Mouse (Mus musculus): ENCODE measurements around the gene Timeless. TPM values are rescaled to one million over a fixed set of nuclear protein-coding genes. Genes with fewer than 3 reads are reported as not detected.
"Not testable (repeated sequence)": the region's sequence is repeated elsewhere in the genome, so short reads cannot be mapped to it uniquely, and the experiment has no call there.

The Timeless gene
- polyA plus RNA-seq, 1 experiment from 2014 or later, result 26.2 TPM

DNA sequence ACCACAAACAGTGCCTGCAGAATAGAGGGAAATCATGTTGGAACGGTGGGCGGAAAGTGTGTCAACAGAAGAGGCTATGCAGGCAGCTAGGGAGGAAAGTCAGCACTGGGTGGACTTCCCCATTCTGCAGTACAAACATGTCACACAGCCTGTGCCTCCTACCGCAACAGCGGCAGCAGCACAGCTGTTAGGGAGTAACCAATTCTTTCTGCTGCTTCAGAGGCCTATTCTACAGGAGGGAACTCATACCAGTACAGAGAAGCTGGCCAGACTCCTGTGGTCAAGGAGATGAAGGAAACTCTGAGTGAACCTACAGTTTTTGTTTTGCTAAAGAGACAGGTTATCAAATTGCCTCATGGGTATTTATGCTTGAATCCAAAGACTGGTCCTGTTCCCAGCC, 27.1 kb downstream of the Timeless start:
- 13% methylated on average over 4 of the region's 4 CpGs for WGBS (ENCODE audit: insufficient replicate concordance)
- 0 out of 2 replicates have a peak, but pooled peaks have one; percentile 20 for ATAC-seq (ENCODE audit: insufficient read depth)
- Histone ChIP-seq H3K36me3 (replicated peaks) (no peaks in the 10 kb centered on the region), H3K4me1 (replicated peaks) (peaks cover 11% of the 10 kb centered on the region), H3K9ac (no peak overlapping the region), H3K27ac (replicated peaks) (peak overlapping the region; percentile 30; the same call in 1 of the 2 replicates), H3K27me3 (no peaks in the 10 kb centered on the region), H3K4me2 (no peak overlapping the region), H3K9me3 (replicated peaks) (no peaks in the 10 kb centered on the region), H3K4me3 (replicated peaks) (no peak overlapping the region)

GRCm38 (mm10) chr10:128259946-128260345, 28.1 kb downstream of the Timeless start:
- no peak overlapping the region for H3K9ac ChIP-seq
- no peak for ATAC-seq (ENCODE audit: insufficient read depth)
- 57% methylated on average over 5 of the region's 5 CpGs for WGBS (ENCODE audit: insufficient replicate concordance)

DNA sequence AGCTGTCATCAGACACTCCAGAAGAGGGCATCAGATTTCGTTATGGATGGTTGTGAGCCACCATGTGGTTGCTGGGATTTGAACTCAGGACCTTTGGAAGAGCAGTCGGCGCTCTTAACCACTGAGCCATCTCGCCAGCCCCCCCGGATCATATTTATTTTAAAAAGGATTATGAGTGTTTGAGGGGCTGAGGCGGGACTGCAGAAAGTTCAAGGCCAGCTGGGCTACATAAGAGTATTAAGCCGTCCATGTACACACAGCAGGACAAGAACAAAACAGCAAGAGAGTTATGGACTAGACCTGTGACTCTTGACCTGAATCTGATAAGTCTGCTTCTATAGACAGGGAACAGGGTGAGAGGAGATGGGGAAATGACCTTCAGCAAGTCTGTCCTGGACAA, 28.5 kb downstream of the Timeless start:
- not testable (repeated sequence) for H3K4me1 ChIP-seq (replicated peaks); H3K4me2 ChIP-seq; H3K27ac ChIP-seq (replicated peaks); ATAC-seq (ENCODE audit: insufficient read depth); H3K9me3 ChIP-seq (replicated peaks); H3K4me3 ChIP-seq (replicated peaks); H3K9ac ChIP-seq; H3K36me3 ChIP-seq (replicated peaks); H3K27me3 ChIP-seq
- 77% methylated on average over 7 of the region's 7 CpGs for WGBS (ENCODE audit: insufficient replicate concordance)

More at GRCm38 (mm10) chr10:128259946-128260345, 28.1 kb downstream of the Timeless start:
- Histone ChIP-seq H3K27me3 (no peaks in the 10 kb centered on the region), H3K4me2 (no peak overlapping the region), H3K9me3 (replicated peaks) (no peaks in the 10 kb centered on the region), H3K36me3 (replicated peaks) (no peaks in the 10 kb centered on the region), H3K4me3 (replicated peaks) (no peak overlapping the region), H3K4me1 (replicated peaks) (peaks cover 8% of the 10 kb centered on the region), H3K27ac (replicated peaks) (no peak overlapping the region)

DNA sequence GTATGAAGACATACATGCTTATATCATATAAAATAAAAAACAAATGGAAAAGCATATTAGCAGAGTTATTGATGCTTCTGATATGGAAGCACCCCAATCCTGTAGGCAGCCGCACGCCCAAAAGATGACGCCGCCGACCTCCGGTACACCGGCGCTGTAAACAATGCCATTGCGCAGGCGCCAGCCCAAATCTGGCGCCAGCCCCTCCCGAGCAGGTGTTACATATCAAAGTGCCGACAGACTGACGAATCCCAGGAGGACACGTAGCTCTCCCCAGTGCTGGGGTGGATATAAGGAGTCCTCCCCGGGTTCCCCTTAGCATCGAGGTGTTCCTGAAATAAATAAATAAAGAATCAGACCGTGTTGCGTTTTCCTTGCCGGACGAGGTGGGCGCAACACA, 30.4 kb downstream of the Timeless start:
- 80% methylated on average over 22 of the region's 22 CpGs for WGBS (ENCODE audit: insufficient replicate concordance)
- Histone ChIP-seq H3K27me3 (no peaks in the 10 kb centered on the region), H3K4me3 (replicated peaks) (no peak overlapping the region), H3K36me3 (replicated peaks) (no peaks in the 10 kb centered on the region), H3K4me1 (replicated peaks) (peaks cover 8% of the 10 kb centered on the region), H3K9me3 (replicated peaks) (no peaks in the 10 kb centered on the region), H3K4me2 (no peak overlapping the region), H3K9ac (no peak overlapping the region), H3K27ac (replicated peaks) (no peak overlapping the region)
- ATAC-seq (ENCODE audit: insufficient read depth), result no peak

GRCm38 (mm10) chr10:128263393-128264310, 31.8 kb downstream of the Timeless start:
- Histone ChIP-seq H3K4me1 (replicated peaks) (peaks cover 8% of the 10 kb centered on the region), H3K36me3 (replicated peaks) (no peaks in the 10 kb centered on the region), H3K4me3 (replicated peaks) (no peak overlapping the region), H3K27ac (replicated peaks) (no peak overlapping the region), H3K4me2 (no peak overlapping the region), H3K9me3 (replicated peaks) (no peaks in the 10 kb centered on the region), H3K27me3 (no peaks in the 10 kb centered on the region), H3K9ac (no peak overlapping the region)
- WGBS (ENCODE audit: insufficient replicate concordance), result 66% methylated on average over 6 of the region's 6 CpGs
- no peak for ATAC-seq (ENCODE audit: insufficient read depth)

DNA sequence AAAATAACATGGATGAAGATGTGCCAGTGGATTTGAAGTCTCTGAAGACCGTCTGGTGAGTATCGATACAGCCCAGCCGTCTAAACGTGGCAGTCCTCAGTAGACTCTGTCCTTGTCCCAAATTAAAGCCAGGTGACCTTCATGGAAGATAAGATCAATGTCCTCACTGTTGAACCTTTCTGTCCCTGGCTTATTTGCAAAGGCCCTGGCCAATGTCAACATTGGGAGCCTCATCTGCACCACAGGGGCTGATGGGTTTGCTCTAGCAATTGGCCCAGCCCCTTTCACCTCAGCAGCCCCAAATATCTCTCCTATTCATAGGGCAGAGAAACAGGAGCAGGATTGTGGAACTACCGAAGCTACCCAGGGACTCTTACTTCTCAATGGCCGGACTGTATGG, 36.5 kb downstream of the Timeless start, which contains the start of gene Apof:
Gene Apof, plus strand, starts transcription at position 301 of the 400 bp plus-strand sequence.
- WGBS (ENCODE audit: insufficient replicate concordance), result 70% methylated on average over 6 of the region's 6 CpGs
- Histone ChIP-seq H3K36me3 (replicated peaks) (no peaks in the 10 kb centered on the region), H3K9ac (no peak within 1 kb of the TSS), H3K27ac (replicated peaks) (peak within 1 kb of the TSS; percentile 48), H3K9me3 (replicated peaks) (no peaks in the 10 kb centered on the region), H3K4me3 (replicated peaks) (peak within 1 kb of the TSS; percentile 79), H3K4me1 (replicated peaks) (peaks cover 28% of the 10 kb centered on the region), H3K4me2 (peak within 1 kb of the TSS; percentile 83), H3K27me3 (no peaks in the 10 kb centered on the region)
- ATAC-seq (ENCODE audit: insufficient read depth), result peak; percentile 17

- no peak for ATAC-seq (ENCODE audit: insufficient read depth)
- H3K4me1 ChIP-seq (replicated peaks), result peaks cover 28% of the 10 kb centered on the region
- no peaks in the 10 kb centered on the region for H3K36me3 ChIP-seq (replicated peaks)
- H3K27me3 ChIP-seq, result no peaks in the 10 kb centered on the region
- WGBS (ENCODE audit: insufficient replicate concordance), result 79% methylated on average over 16 of the region's 16 CpGs
- H3K9me3 ChIP-seq (replicated peaks), result no peaks in the 10 kb centered on the region
- H3K4me2 ChIP-seq, result peak overlapping the region; percentile 83
- H3K27ac ChIP-seq (replicated peaks), result peak overlapping the region; percentile 73
- peak overlapping the region; percentile 79 for H3K4me3 ChIP-seq (replicated peaks)
- peak overlapping the region; percentile 59; the same call in 1 of the 2 replicates for H3K9ac ChIP-seq
These were observed 37.5 kb downstream of the Timeless start for GRCm38 (mm10) chr10:128269206-128269910.

DNA sequence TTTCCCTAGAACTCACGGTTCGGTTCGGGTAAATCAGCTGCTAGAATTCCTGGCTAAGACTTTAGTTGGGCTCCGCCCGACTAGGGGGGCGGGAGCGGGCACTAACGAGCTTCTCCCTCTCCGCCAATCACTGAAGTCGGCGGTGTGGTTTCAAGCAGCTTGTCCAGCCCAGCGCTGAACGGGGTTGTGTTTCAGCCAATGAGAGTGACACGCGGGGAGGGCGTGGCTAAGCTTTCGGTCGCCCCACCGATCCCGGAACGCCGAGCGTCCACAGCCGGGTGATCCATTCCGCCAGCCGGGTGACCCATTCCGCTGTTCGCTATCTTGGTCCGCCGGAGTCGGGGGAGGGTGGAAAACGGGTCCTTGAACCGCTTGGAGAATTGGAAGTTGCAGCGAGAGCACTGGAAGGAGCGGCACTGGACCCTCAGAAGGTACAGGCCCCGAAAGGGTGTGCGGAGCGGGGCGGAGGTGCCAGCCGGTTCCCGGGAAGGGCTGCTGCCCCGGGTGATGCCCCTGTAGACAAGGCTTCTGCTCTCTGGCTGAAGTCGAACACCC, 38.5 kb downstream of the Timeless start, which contains the start of gene Stat2:
Gene Stat2, plus strand, starts transcription at position 273 of the 555 bp plus-strand sequence.
- H3K27me3 ChIP-seq, result no peaks in the 10 kb centered on the region
- WGBS (ENCODE audit: insufficient replicate concordance), result under 1% methylated on average over 43 of the region's 43 CpGs

DNA sequence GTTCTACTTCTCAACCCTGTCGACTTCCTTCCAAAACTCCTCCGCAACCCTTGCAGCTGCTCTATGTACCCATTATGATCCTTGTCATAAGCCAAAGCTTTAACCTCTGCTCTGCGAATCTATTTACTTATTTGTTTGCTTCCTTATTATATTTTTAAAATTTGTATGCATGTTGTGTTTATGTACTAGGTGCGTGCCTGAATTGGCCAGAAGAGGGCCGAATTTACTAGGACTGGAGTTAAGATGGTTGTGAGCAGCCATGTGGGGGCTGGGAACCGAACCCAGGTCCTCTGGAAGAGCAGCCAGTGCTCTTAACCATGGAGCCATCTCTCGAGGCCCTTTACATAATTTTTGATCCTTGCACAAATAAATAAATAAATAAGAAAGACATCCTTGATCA, 39.0 kb downstream of the Timeless start:
- Histone ChIP-seq H3K9ac (peak overlapping the region; percentile 78), H3K4me1 (replicated peaks) (peaks cover 28% of the 10 kb centered on the region), H3K27me3 (no peaks in the 10 kb centered on the region), H3K36me3 (replicated peaks) (no peaks in the 10 kb centered on the region), H3K4me2 (peak overlapping the region; percentile 83), H3K9me3 (replicated peaks) (no peaks in the 10 kb centered on the region), H3K4me3 (replicated peaks) (peak overlapping the region; percentile 79), H3K27ac (replicated peaks) (peak overlapping the region; percentile 75)
- ATAC-seq (ENCODE audit: insufficient read depth), result no peak
- WGBS (ENCODE audit: insufficient replicate concordance), result 31% methylated on average over 7 of the region's 7 CpGs

More for the DNA sequence above, 38.5 kb downstream of the Timeless start, which contains the start of gene Stat2:
- H3K4me1 ChIP-seq (replicated peaks), result peaks cover 28% of the 10 kb centered on the region
- peak within 1 kb of the TSS; percentile 78 for H3K9ac ChIP-seq
- peak; percentile 97 for ATAC-seq (ENCODE audit: insufficient read depth)
- no peaks in the 10 kb centered on the region for H3K9me3 ChIP-seq (replicated peaks)
- H3K4me2 ChIP-seq, result peak within 1 kb of the TSS; percentile 83
- peak within 1 kb of the TSS; percentile 75 for H3K27ac ChIP-seq (replicated peaks)
- peak within 1 kb of the TSS; percentile 79 for H3K4me3 ChIP-seq (replicated peaks)
- H3K36me3 ChIP-seq (replicated peaks), result no peaks in the 10 kb centered on the region

DNA sequence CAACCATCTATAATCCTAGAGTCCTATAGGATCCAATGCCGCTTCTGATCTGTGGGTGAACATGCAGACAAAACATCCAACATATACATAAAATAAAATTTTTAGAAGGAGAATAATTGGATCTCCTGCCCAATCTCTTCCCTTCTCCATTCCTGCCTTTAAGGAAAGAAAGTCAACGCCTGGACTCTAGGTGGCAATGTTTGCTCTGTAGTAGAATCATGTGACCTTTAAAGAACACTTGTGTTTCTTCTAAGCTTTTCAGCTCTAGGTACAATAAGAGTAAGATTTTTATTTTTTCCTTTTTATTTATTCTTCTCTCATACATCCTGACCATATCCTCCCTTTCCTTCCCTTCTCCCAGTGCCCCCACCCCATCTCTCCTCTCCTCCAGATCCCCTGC, 40.0 kb downstream of the Timeless start:
- Histone ChIP-seq H3K4me3 (replicated peaks) (peak overlapping the region; percentile 79; the same call in 1 of the 2 replicates), H3K9me3 (replicated peaks) (no peaks in the 10 kb centered on the region), H3K36me3 (replicated peaks) (0 out of 2 replicates have a peak, but pooled peaks cover 9% of the 10 kb centered on the region), H3K4me2 (peak overlapping the region; percentile 83), H3K27me3 (no peaks in the 10 kb centered on the region), H3K27ac (replicated peaks) (no peak overlapping the region), H3K9ac (no peak overlapping the region), H3K4me1 (replicated peaks) (peaks cover 28% of the 10 kb centered on the region)
- ATAC-seq (ENCODE audit: insufficient read depth), result no peak
- WGBS (ENCODE audit: insufficient replicate concordance), result 65% methylated on average over 2 of the region's 2 CpGs
